Mouse (Mus musculus) heart, embryonic 13.5 days (tissue): ENCODE data around the gene Trh. TPM values are rescaled to one million over a fixed set of nuclear protein-coding genes. Genes with fewer than 3 reads are reported as not detected.

Experiments used
- ATAC-seq: fragments of 200-750 bp; cut with Nextera tagmentation; 2 replicates; pipeline ENCODE4 v1.8.0; 2017; ENCODE audit warnings: moderate TSS enrichment; ENCODE audit not compliant: insufficient number of reproducible peaks, low FRiP score, low TSS enrichment; ENCODE audit errors: extremely low read depth
- H3K27ac ChIP-seq: fragments of 300-500 bp; sonication (generic); replicated peaks from 2 replicates; pipeline ENCODE4 v1.5.1; 2015; ENCODE audit warnings: moderate library complexity, mild to moderate bottlenecking, inconsistent platforms
- H3K27me3 ChIP-seq: fragments of 300-500 bp; sonication (generic); replicated peaks from 2 replicates; pipeline ENCODE4 v1.6.1; 2015; ENCODE audit warnings: mild to moderate bottlenecking, inconsistent platforms
- H3K36me3 ChIP-seq: fragments of 300-500 bp; sonication (generic); 2 replicates; pipeline ENCODE4 v1.6.1; 2015; ENCODE audit warnings: mild to moderate bottlenecking, inconsistent platforms
- H3K4me1 ChIP-seq: fragments of 300-500 bp; sonication (generic); 2 replicates; pipeline ENCODE4 v1.6.1; 2015; ENCODE audit warnings: inconsistent platforms
- H3K4me2 ChIP-seq: fragments of 300-500 bp; sonication (generic); 2 replicates; pipeline ENCODE4 v1.6.1; 2015; ENCODE audit warnings: inconsistent platforms, mild to moderate bottlenecking, moderate library complexity
- H3K4me3 ChIP-seq: fragments of 300-500 bp; sonication (generic); 2 replicates; pipeline ENCODE4 v1.5.1; 2015; ENCODE audit warnings: moderate library complexity, mild to moderate bottlenecking, inconsistent platforms
- H3K9ac ChIP-seq: fragments of 300-500 bp; sonication (generic); 2 replicates; pipeline ENCODE4 v1.6.1; 2015; ENCODE audit warnings: inconsistent platforms, mild to moderate bottlenecking, moderate library complexity
- H3K9me3 ChIP-seq: fragments of 300-500 bp; sonication (generic); 2 replicates; pipeline ENCODE4 v1.6.1; 2016; ENCODE audit warnings: inconsistent platforms
- WGBS: fragments of 180-500 bp; shearing (Covaris S2); methylation state at CpG from one replicate; pipeline ENCODE4 v1.1.7; 2015; ENCODE audit warnings: mixed read lengths; 5-methylcytosine and 5-hydroxymethylcytosine counted together
- polyA plus RNA-seq: library from polyadenylated mRNA; unstranded; fragments of >200 nt; fragmentation: Nextera tagmentation; extraction: Ambion mirVana; gene quantifications from 2 replicates; pipeline ENCODE4 v1.2.1, GENCODE M21; 2015

Gene Trh
- polyA plus RNA-seq, 1 experiment from 2014 or later, result 0.11 TPM

- 0 out of 2 replicates have a peak, but pooled peaks cover 5% of the 10 kb centered on the region for H3K27me3 ChIP-seq
- no peak overlapping the region for H3K4me2 ChIP-seq
- H3K4me3 ChIP-seq, result no peak overlapping the region
- H3K9me3 ChIP-seq, result no peaks in the 10 kb centered on the region
- H3K36me3 ChIP-seq, result no peaks in the 10 kb centered on the region
- 67% methylated on average over 3 of the region's 3 CpGs for WGBS
- H3K9ac ChIP-seq, result no peak overlapping the region
- no peaks in the 10 kb centered on the region for H3K4me1 ChIP-seq
- H3K27ac ChIP-seq, result no peak overlapping the region
- no peak for ATAC-seq
These were observed 22.4 kb downstream of the Trh start for GRCm38 (mm10) chr6:92222021-92222420.

- Histone ChIP-seq H3K4me3 (no peak overlapping the region), H3K4me2 (no peak overlapping the region), H3K9me3 (no peaks in the 10 kb centered on the region), H3K27me3 (0 out of 2 replicates have a peak, but pooled peaks cover 5% of the 10 kb centered on the region), H3K9ac (no peak overlapping the region), H3K4me1 (no peaks in the 10 kb centered on the region), H3K36me3 (no peaks in the 10 kb centered on the region), H3K27ac (no peak overlapping the region)
- ATAC-seq, result no peak
- WGBS, result 61% methylated on average over 6 of the region's 6 CpGs
These were observed 22.8 kb downstream of the Trh start for GRCm38 (mm10) chr6:92221604-92222003.

- Histone ChIP-seq H3K9me3 (no peaks in the 10 kb centered on the region), H3K4me1 (peaks cover 4% of the 10 kb centered on the region), H3K4me2 (no peak overlapping the region), H3K27ac (no peak overlapping the region), H3K9ac (no peak overlapping the region), H3K4me3 (no peak overlapping the region), H3K36me3 (no peaks in the 10 kb centered on the region), H3K27me3 (0 out of 2 replicates have a peak, but pooled peaks cover 5% of the 10 kb centered on the region)
- no peak for ATAC-seq
- 42% methylated on average over 3 of the region's 3 CpGs for WGBS
These were observed 25.0 kb downstream of the Trh start for GRCm38 (mm10) chr6:92219445-92219844.

- peak; percentile 86 for ATAC-seq
- Histone ChIP-seq H3K9me3 (no peaks in the 10 kb centered on the region), H3K9ac (peak within 1 kb of the TSS; percentile 96), H3K4me2 (peak within 1 kb of the TSS; percentile 97), H3K27ac (peak within 1 kb of the TSS; percentile 80), H3K27me3 (no peaks in the 10 kb centered on the region), H3K4me1 (peaks cover 16% of the 10 kb centered on the region), H3K4me3 (peak within 1 kb of the TSS; percentile 79), H3K36me3 (peaks cover 16% of the 10 kb centered on the region)
- WGBS, result 9% methylated on average over 35 of the region's 35 CpGs
These were observed 29.5 kb downstream of the Trh start, which contains the start of gene Rbsn for GRCm38 (mm10) chr6:92214773-92215449. TSS of gene Rbsn (minus strand) at chr6:92214925.

- H3K4me3 ChIP-seq, result peak overlapping the region; percentile 79
- under 1% methylated on average over 48 of the region's 48 CpGs for WGBS
- peaks cover 23% of the 10 kb centered on the region for H3K36me3 ChIP-seq
- peak overlapping the region; percentile 80 for H3K27ac ChIP-seq
- peak; percentile 42; the same call in 1 of the 2 replicates for ATAC-seq
- no peaks in the 10 kb centered on the region for H3K9me3 ChIP-seq
- H3K9ac ChIP-seq, result peak overlapping the region; percentile 96
- peak overlapping the region; percentile 97 for H3K4me2 ChIP-seq
- no peaks in the 10 kb centered on the region for H3K27me3 ChIP-seq
- peaks cover 16% of the 10 kb centered on the region for H3K4me1 ChIP-seq
These were observed 30.2 kb downstream of the Trh start for GRCm38 (mm10) chr6:92214055-92214772.

GRCm38 (mm10) chr6:92199414-92199813 is 45.0 kb downstream of the Trh start:
- H3K27me3 ChIP-seq, result no peaks in the 10 kb centered on the region
- WGBS, result 75% methylated on average over 8 of the region's 8 CpGs
- H3K36me3 ChIP-seq, result peaks cover 85% of the 10 kb centered on the region
- H3K27ac ChIP-seq, result no peak overlapping the region
- no peak overlapping the region for H3K9ac ChIP-seq
- no peaks in the 10 kb centered on the region for H3K9me3 ChIP-seq
- no peaks in the 10 kb centered on the region for H3K4me1 ChIP-seq
- ATAC-seq, result no peak
- no peak overlapping the region for H3K4me2 ChIP-seq
- H3K4me3 ChIP-seq, result no peak overlapping the region

Other genes with a start within 250 kb of the Trh start
- 10.2 and 10.3 TPM in 2 replicates for gene Nr2c2, start 153.3 kb downstream of the Trh start, polyA plus RNA-seq
- 66.8 and 81.7 TPM in 2 replicates for gene Mrps25, start 60.6 kb downstream of the Trh start, polyA plus RNA-seq
- 13.6 and 14.7 TPM in 2 replicates for gene Rbsn, start 29.7 kb downstream of the Trh start, polyA plus RNA-seq